Mouse (Mus musculus) embryonic fibroblast, embryonic 13.5 days (primary cell): Measurements from ENCODE around the gene Opalin. TPM values are rescaled to one million over a fixed set of nuclear protein-coding genes. Genes with fewer than 3 reads are reported as not detected.

Source experiments
- H3K27ac ChIP-seq: 2 replicates; pipeline ENCODE4 v1.5.1; 2012; ENCODE audit warnings: low read length, control low read depth, inconsistent platforms; ENCODE audit not compliant: insufficient read depth
- H3K4me1 ChIP-seq: 2 replicates; pipeline ENCODE4 v1.6.1; 2011; ENCODE audit warnings: low read length; ENCODE audit not compliant: control insufficient read depth, insufficient read depth
- H3K4me3 ChIP-seq: 2 replicates; pipeline ENCODE4 v1.5.1; 2011; ENCODE audit warnings: mild to moderate bottlenecking, control low read depth, low read length; ENCODE audit not compliant: insufficient read depth
- CTCF ChIP-seq: IDR thresholded peaks from 2 replicates; pipeline ENCODE4 v1.5.1; 2011; ENCODE audit warnings: mild to moderate bottlenecking, control low read depth, low read length, moderate library complexity, borderline replicate concordance; ENCODE audit not compliant: insufficient read depth
- POLR2A ChIP-seq: IDR thresholded peaks from 2 replicates; pipeline ENCODE4 v1.6.1; 2011; ENCODE audit warnings: low read depth, mild to moderate bottlenecking, control low read depth, low read length, moderate library complexity
- polyA plus RNA-seq: library from polyadenylated mRNA; stranded (reverse); fragments of >200 nt; gene quantifications from 2 replicates; pipeline ENCODE4 v1.2.4, GENCODE M21; 2011; ENCODE audit warnings: low read depth; ENCODE audit not compliant: missing spikeins, insufficient read length

Gene Opalin
- polyA plus RNA-seq, 1 experiment: not detected

DNA sequence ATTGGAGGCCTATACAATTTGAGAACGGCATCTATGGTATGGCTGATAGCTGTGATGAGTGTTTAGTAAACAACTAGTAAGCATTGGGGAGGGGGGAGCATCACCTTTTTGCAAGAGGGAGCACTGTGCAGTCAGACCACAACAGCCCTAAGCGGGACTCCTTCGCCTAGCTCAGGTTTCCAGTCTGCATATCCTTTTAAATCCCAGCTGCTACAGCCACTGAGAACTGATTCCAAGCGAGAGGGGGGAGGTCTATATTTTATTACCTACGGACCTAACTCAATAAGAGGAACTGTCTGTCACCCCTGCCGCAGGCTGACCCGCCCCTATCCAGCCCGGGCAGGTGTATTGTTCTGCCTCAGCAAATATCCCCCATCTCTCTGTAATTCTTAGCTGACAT lies 30.6 kb upstream of the Opalin start:
- TF ChIP-seq POLR2A (no peak), CTCF (no peak)
- no peaks in the 10 kb centered on the region for H3K4me1 ChIP-seq
- no peak overlapping the region for H3K4me3 ChIP-seq
- no peak overlapping the region for H3K27ac ChIP-seq

DNA sequence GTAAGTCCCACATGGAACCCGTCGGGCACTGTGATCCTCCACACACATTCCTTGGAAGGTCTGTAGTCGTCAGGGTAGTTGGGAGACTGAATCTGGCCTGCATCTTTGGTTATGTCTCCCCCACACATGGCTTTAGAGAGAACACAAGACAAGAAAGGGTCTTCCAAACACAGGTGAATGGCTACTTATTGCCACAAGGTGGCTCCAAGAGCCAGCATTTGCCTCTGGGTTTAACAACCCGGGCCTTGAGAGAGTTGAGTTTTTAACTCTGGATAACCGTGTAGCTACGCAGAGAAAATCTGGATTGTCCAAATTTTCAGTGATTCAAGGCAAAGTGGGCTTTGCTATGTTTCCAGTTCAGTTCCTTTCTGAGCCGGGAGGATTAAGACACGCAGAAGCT lies 28.0 kb upstream of the Opalin start:
- TF ChIP-seq POLR2A (no peak), CTCF (no peak)
- Histone ChIP-seq H3K4me3 (no peak overlapping the region), H3K4me1 (no peaks in the 10 kb centered on the region)

DNA sequence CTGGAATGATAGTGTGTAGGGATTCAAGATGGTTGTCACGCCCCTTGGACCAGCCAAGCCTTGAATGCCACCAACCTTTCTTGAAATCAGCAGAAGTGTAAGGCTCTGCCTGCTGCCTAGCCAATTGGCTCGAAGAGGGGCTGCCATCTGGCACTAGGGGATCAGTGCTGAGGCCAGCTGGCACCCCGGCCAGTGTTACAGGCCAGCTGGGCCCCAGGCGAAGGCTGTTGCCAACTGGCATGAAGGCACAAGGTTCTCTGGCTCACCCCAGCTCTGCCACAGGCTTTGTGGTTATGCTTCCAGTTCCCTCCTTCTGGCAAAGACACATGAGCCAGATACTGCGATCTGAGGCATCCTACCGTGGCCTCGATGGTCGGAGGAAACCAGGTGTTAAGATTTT lies 24.5 kb upstream of the Opalin start:
- Histone ChIP-seq H3K27ac (no peak overlapping the region), H3K4me1 (no peaks in the 10 kb centered on the region), H3K4me3 (no peak overlapping the region)
- TF ChIP-seq POLR2A (no peak), CTCF (no peak)

More for the DNA sequence above, 28.0 kb upstream of the Opalin start:
- no peak overlapping the region for H3K27ac ChIP-seq

DNA sequence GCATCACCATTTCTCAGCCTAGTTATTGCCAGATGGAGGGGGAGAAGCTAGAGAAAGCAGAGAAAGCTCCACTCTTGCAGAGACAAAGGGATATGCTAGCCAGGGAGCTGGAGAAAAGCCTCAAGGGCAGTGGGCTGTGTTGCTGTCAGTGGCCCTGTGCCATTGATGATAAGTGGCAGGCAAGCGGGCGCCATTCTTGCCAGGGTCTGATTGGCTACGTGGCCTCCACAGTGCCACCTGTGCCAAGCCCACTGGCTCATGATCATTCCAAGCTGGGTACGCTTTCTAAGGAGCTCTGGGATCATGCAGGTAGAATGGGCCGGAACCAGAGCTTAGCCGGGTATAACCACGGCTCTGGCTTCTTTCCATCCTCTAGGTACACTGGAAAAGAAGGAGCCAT lies 23.9 kb upstream of the Opalin start:
- Histone ChIP-seq H3K4me1 (no peaks in the 10 kb centered on the region), H3K4me3 (no peak overlapping the region), H3K27ac (no peak overlapping the region)
- TF ChIP-seq CTCF: no peak
- no peak for TF ChIP-seq POLR2A

DNA sequence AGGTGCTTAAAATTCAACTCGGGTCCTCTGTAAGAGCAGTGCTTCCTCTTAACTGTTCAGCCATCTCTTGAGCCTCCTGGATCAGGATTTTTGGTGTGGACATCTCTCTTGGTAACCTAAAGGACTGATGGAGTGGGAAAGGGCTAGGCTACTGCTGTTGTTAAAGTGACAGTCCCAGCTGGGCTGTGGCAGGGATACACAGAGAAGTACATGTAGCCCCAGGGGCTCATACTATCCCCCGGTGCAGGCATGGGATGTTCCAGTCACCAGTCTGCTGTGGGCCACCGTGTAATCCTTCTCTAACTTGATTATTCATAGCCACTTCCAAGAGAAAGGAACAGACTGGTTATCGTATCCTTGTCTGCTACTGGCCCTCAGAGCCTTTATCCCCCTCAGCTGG lies 20.1 kb upstream of the Opalin start:
- TF ChIP-seq CTCF: no peak
- no peak for TF ChIP-seq POLR2A
- H3K4me1 ChIP-seq: no peaks in the 10 kb centered on the region
- H3K4me3 ChIP-seq: no peak overlapping the region
- no peak overlapping the region for H3K27ac ChIP-seq

DNA sequence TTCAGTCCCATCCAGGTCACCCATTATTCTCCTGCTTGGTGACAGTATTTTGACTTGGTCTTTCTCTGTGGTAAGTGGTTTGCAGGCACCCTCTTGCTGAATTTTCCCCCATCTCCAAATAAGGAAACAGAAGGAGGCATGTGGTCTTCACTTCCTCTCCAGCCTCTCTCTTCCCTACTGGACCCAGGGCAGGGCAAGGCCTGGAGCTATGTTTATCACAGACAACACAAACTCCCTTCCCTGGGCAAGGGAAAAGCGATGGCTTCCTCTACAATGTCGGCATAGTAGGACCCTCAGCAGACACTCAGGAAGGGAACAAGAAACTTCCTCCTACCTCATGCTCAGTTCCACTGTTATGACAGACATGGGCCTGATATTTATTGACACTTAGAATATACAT lies 15.0 kb upstream of the Opalin start:
- no peaks in the 10 kb centered on the region for H3K4me1 ChIP-seq
- no peak for TF ChIP-seq CTCF
- no peak overlapping the region for H3K4me3 ChIP-seq
- no peak overlapping the region for H3K27ac ChIP-seq

DNA sequence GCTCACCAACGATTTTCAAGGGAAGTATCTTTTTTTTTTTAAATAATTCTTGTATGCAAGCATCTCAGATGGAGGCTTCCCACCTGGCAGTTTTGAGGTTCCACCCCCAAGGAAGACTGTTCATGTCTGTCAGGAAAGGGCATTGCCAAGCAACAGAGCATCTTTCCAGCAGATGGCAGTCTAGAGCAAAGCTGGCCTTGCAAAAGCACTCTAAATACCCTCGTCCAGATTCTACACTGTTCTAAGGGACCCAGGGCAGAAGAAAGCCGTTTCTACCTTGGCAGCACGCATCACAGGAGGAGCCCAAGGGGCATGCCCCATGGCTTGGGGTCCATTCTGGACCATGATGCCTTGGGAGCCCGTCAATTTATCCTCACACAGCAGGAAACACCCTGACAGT lies 12.9 kb upstream of the Opalin start:
- H3K4me1 ChIP-seq: no peaks in the 10 kb centered on the region

DNA sequence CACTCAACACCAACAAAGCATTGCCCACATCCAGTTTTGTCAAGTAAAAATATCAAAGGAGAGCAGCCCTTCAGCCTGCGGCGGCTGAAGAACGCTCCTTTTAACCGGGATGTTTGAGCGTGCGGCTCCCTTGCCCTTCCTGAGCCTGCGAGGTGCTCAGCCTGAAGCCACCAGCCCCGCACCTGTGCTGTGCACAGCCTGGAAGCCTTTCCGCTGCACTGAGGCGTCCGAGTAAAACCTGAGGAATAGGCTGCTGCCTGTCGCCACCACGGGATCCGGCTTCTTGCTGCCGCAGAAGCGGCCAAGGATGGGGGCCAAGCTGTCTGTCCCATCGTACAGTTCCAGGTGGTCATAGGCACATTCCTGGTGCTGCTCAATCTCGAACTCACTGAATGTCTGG lies 11.6 kb upstream of the Opalin start:
- Histone ChIP-seq H3K27ac (no peak overlapping the region), H3K4me1 (no peaks in the 10 kb centered on the region), H3K4me3 (no peak overlapping the region)
- TF ChIP-seq POLR2A (no peak), CTCF (no peak)

More for the DNA sequence above, 12.9 kb upstream of the Opalin start:
- Histone ChIP-seq H3K27ac (no peak overlapping the region), H3K4me3 (no peak overlapping the region)
- TF ChIP-seq CTCF (peak; percentile 68; the same call in 1 of the 2 replicates), POLR2A (no peak)

DNA sequence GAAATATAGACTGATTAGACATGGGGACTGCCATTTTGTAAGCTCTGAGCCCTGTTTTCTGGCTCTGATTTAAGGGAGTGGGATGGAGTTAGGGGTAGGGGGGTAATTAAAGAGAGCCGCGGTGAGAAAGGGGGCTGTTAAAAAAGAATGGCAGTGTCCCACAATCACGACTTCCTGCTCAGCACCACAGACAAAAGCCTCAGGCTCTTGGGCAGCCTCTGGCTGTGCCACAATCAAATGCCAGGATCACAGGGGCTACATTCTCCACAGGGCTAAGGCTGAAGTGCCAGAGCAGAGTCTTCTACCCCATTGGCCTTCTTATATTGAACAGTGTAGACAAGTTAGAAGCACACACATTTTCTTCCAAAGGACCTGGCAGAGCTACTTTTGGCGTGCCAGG lies 11.0 kb upstream of the Opalin start:
- TF ChIP-seq CTCF (no peak), POLR2A (no peak)
- H3K27ac ChIP-seq: no peak overlapping the region
- H3K4me3 ChIP-seq: no peak overlapping the region
- H3K4me1 ChIP-seq: no peaks in the 10 kb centered on the region

DNA sequence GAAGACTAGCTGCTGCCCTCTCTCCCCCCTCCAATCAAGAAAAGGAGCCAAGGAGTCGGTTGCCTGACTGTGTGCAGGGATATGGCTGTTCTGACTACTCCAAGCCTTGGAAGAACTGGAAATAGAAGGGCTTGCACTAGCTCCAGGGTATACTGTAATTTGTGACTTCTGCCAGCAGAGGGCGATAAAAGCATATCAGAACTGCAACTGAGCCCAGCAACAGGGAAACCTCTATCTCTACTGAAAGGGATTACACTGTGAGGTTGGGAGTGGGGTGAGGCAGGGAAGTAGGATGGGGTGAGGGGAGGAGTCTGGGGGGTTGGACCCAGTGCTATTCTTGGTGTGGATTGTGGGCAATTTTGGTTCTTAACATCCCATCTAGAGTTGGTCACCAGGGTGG lies 9.8 kb upstream of the Opalin start:
- Histone ChIP-seq H3K4me1 (no peaks in the 10 kb centered on the region), H3K27ac (no peak overlapping the region), H3K4me3 (no peak overlapping the region)
- TF ChIP-seq CTCF: no peak
- TF ChIP-seq POLR2A: no peak

DNA sequence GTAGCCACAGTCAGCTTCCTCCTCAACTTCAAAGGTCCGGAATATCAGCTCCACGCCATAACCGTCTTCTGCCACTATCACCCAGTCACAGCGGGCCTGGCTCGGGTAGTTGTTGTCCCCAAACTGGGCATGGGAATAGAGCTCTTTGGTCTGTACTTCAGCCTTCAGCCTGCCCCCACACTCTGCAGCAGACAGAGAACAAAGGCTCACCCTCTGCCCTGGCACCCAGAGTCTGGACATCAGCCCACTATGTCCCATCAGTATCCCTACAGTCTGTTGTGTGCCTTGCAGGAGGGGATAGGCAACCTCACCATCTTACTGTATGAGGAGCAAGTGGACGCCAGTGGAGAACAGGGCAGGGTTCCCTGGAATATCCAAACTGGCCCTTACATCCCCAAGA lies 9.4 kb upstream of the Opalin start:
- H3K4me1 ChIP-seq: no peaks in the 10 kb centered on the region
- H3K27ac ChIP-seq: no peak overlapping the region

More for the DNA sequence above, 9.4 kb upstream of the Opalin start:
- TF ChIP-seq POLR2A (no peak), CTCF (no peak)
- no peak overlapping the region for H3K4me3 ChIP-seq
